Mouse (Mus musculus) limb, embryonic 14.5 days (tissue): ENCODE data around the gene Cyp2s1. TPM values are rescaled to one million over a fixed set of nuclear protein-coding genes. Genes with fewer than 3 reads are reported as not detected.

Experiments used
- ATAC-seq: fragments of 200-750 bp; cut with Nextera tagmentation; 2 replicates; pipeline ENCODE4 v1.8.0; 2017; ENCODE audit warnings: low read depth, moderate number of reproducible peaks, moderate TSS enrichment; ENCODE audit not compliant: low FRiP score
- DNase-seq: peaks from one replicate; pipeline ENCODE4 v3.0.0-alpha.2; 2015; ENCODE audit warnings: low spot score
- H3K27ac ChIP-seq: fragments of 300-500 bp; sonication (generic); replicated peaks from 2 replicates; pipeline ENCODE4 v1.5.1; 2014; ENCODE audit warnings: low read depth, mild to moderate bottlenecking, low read length, moderate library complexity, mixed read lengths
- H3K27me3 ChIP-seq: fragments of 300-500 bp; sonication (generic); 2 replicates; pipeline ENCODE4 v1.6.1; 2014; ENCODE audit warnings: low read length, mixed read lengths; ENCODE audit not compliant: control insufficient read depth, insufficient read depth
- H3K36me3 ChIP-seq: fragments of 300-500 bp; sonication (generic); 2 replicates; pipeline ENCODE4 v1.6.1; 2014; ENCODE audit warnings: mild to moderate bottlenecking, low read length, moderate library complexity, mixed read lengths; ENCODE audit not compliant: control insufficient read depth, insufficient read depth
- H3K4me1 ChIP-seq: fragments of 300-500 bp; sonication (generic); 2 replicates; pipeline ENCODE4 v1.6.1; 2014; ENCODE audit warnings: antibody characterized with exemption, low read length, mixed read lengths; ENCODE audit not compliant: control insufficient read depth, insufficient read depth
- H3K4me2 ChIP-seq: fragments of 300-500 bp; sonication (generic); replicated peaks from 2 replicates; pipeline ENCODE4 v1.6.1; 2014; ENCODE audit warnings: low read depth, mild to moderate bottlenecking, low read length, moderate library complexity; ENCODE audit not compliant: severe bottlenecking
- H3K4me3 ChIP-seq: fragments of 300-500 bp; sonication (generic); replicated peaks from 2 replicates; pipeline ENCODE4 v1.5.1; 2014; ENCODE audit warnings: low read length
- H3K9ac ChIP-seq: fragments of 300-500 bp; sonication (generic); 2 replicates; pipeline ENCODE4 v1.6.1; 2014; ENCODE audit warnings: mild to moderate bottlenecking, low read depth, low read length, moderate library complexity; ENCODE audit not compliant: severe bottlenecking
- H3K9me3 ChIP-seq: fragments of 300-500 bp; sonication (generic); 2 replicates; pipeline ENCODE4 v1.6.1; 2016; ENCODE audit warnings: low read length; ENCODE audit not compliant: control insufficient read depth
- POLR2A ChIP-seq: fragments of 200-500 bp; IDR thresholded peaks from 2 replicates; pipeline ENCODE4 v1.8.0; 2012; ENCODE audit warnings: inconsistent platforms, mild to moderate bottlenecking, moderate library complexity, borderline replicate concordance; ENCODE audit not compliant: insufficient read depth, insufficient read length; ENCODE audit errors: extremely low read depth
- WGBS: fragments of 180-500 bp; shearing (Covaris S2); extraction: QIAGEN DNeasy Blood & Tissue Kit; methylation state at CpG from one replicate; pipeline ENCODE4 v1.1.7; 2014; 5-methylcytosine and 5-hydroxymethylcytosine counted together
- polyA plus RNA-seq, 2 experiments: library from polyadenylated mRNA; depleted of rRNA in 1 of 2; stranded (reverse) in 1 of 2; unstranded in 1 of 2; fragments of >200 nt; fragmentation: Nextera tagmentation in 1 of 2; extraction: Ambion mirVana in 1 of 2; gene quantifications; 2 replicates each; pipeline versions ENCODE4 v1.2.1 to v1.2.3; 2012 to 2014

Cyp2s1 gene
- polyA plus RNA-seq, 2 experiments: 1.6 to 2.6 TPM

GRCm38 (mm10) chr7:25812195-25812594 is 4.5 kb downstream of the Cyp2s1 start:
- Histone ChIP-seq H3K9ac (no peak overlapping the region), H3K4me3 (no peak overlapping the region), H3K4me2 (no peak overlapping the region), H3K27ac (no peak overlapping the region), H3K4me1 (peaks cover 5% of the 10 kb centered on the region; the same call in 1 of the 2 replicates), H3K27me3 (peaks cover 10% of the 10 kb centered on the region; the same call in 1 of the 2 replicates), H3K9me3 (no peaks in the 10 kb centered on the region), H3K36me3 (no peaks in the 10 kb centered on the region)
- 64% methylated on average over 1 of the region's 1 CpGs for WGBS
- no peak for ATAC-seq
- TF ChIP-seq POLR2A: no peak
- no peak for DNase-seq

GRCm38 (mm10) chr7:25811716-25812115 is 5.0 kb downstream of the Cyp2s1 start:
- ATAC-seq: no peak
- Histone ChIP-seq H3K4me3 (no peak overlapping the region), H3K36me3 (no peaks in the 10 kb centered on the region), H3K27me3 (peaks cover 10% of the 10 kb centered on the region; the same call in 1 of the 2 replicates), H3K27ac (no peak overlapping the region), H3K9ac (no peak overlapping the region), H3K4me2 (no peak overlapping the region), H3K9me3 (no peaks in the 10 kb centered on the region), H3K4me1 (peaks cover 5% of the 10 kb centered on the region; the same call in 1 of the 2 replicates)
- WGBS: 64% methylated on average over 2 of the region's 2 CpGs
- no peak for DNase-seq
- TF ChIP-seq POLR2A: no peak

GRCm38 (mm10) chr7:25805631-25806343 is 10.9 kb downstream of the Cyp2s1 start:
- ATAC-seq: peak; percentile 46; the same call in 1 of the 2 replicates
- no peaks in the 10 kb centered on the region for H3K9me3 ChIP-seq
- peaks cover 12% of the 10 kb centered on the region for H3K4me1 ChIP-seq
- H3K36me3 ChIP-seq: no peaks in the 10 kb centered on the region
- peak overlapping the region; percentile 15 for H3K4me3 ChIP-seq
- WGBS: 27% methylated on average over 21 of the region's 21 CpGs
- peak; percentile 84 for DNase-seq
- TF ChIP-seq POLR2A: no peak
- H3K27me3 ChIP-seq: no peaks in the 10 kb centered on the region
- no peak overlapping the region for H3K27ac ChIP-seq
- H3K9ac ChIP-seq: peak overlapping the region; percentile 26; the same call in 1 of the 2 replicates
- H3K4me2 ChIP-seq: peak overlapping the region; percentile 43

GRCm38 (mm10) chr7:25804792-25805191 is 11.9 kb downstream of the Cyp2s1 start:
- Histone ChIP-seq H3K4me2 (no peak overlapping the region), H3K9ac (no peak overlapping the region), H3K4me3 (no peak overlapping the region), H3K36me3 (no peaks in the 10 kb centered on the region), H3K27ac (no peak overlapping the region), H3K4me1 (peaks cover 12% of the 10 kb centered on the region), H3K9me3 (no peaks in the 10 kb centered on the region), H3K27me3 (no peaks in the 10 kb centered on the region)
- DNase-seq: no peak
- TF ChIP-seq POLR2A: no peak
- no peak for ATAC-seq
- WGBS: 84% methylated on average over 4 of the region's 4 CpGs

- ATAC-seq: no peak
Observed at GRCm38 (mm10) chr7:25803460-25803859, 13.3 kb downstream of the Cyp2s1 start.

More at GRCm38 (mm10) chr7:25803460-25803859, 13.3 kb downstream of the Cyp2s1 start:
- Histone ChIP-seq H3K4me1 (peaks cover 12% of the 10 kb centered on the region), H3K4me2 (no peak overlapping the region), H3K27me3 (no peaks in the 10 kb centered on the region), H3K9ac (no peak overlapping the region), H3K4me3 (no peak overlapping the region), H3K27ac (no peak overlapping the region), H3K36me3 (no peaks in the 10 kb centered on the region), H3K9me3 (no peaks in the 10 kb centered on the region)
- DNase-seq: no peak
- WGBS: 75% methylated on average over 13 of the region's 13 CpGs
- TF ChIP-seq POLR2A: no peak
